Mouse (Mus musculus) urinary bladder, postnatal 36 days (tissue): ENCODE data around the gene Epn1.
A peak's percentile ranks its signal among the peaks of the same experiment; 100 is the strongest.

Experiments
- DNase-seq, 2 experiments: peaks; one replicate each; pipeline ENCODE4 v3.0.0; 2022; ENCODE audit warnings: low spot score in 2 of 2, mixed read lengths in 1 of 2

Epn1 gene

GRCm38 (mm10) chr7:5092381-5092780 lies 12.3 kb downstream of the Epn1 start:
- no peak for DNase-seq

GRCm38 (mm10) chr7:5092831-5093510 lies 12.9 kb downstream of the Epn1 start:
- DNase-seq, result no peak

GRCm38 (mm10) chr7:5098769-5099168 lies 18.7 kb downstream of the Epn1 start:
- DNase-seq, result no peak

- DNase-seq, result no peak
Observed at GRCm38 (mm10) chr7:5099796-5100195, 19.8 kb downstream of the Epn1 start.

GRCm38 (mm10) chr7:5101066-5101663 lies 21.1 kb downstream of the Epn1 start:
- no peak for DNase-seq

- DNase-seq, result no peak
Observed at GRCm38 (mm10) chr7:5102564-5102963, 22.5 kb downstream of the Epn1 start.

GRCm38 (mm10) chr7:5108272-5108671 lies 28.2 kb downstream of the Epn1 start:
- DNase-seq, result no peak

GRCm38 (mm10) chr7:5109301-5109700 lies 29.3 kb downstream of the Epn1 start:
- DNase-seq, result no peak

- no peak for DNase-seq
Observed at GRCm38 (mm10) chr7:5112701-5113100, 32.7 kb downstream of the Epn1 start.

GRCm38 (mm10) chr7:5116850-5117249 lies 36.8 kb downstream of the Epn1 start, which contains the start of gene Rfpl4:
Gene Rfpl4 (minus strand): TSS chr7:5116950.
- DNase-seq, result no peak

- DNase-seq, result no peak
Observed at GRCm38 (mm10) chr7:5125078-5125477, 45.0 kb downstream of the Epn1 start.

- DNase-seq, result peak; percentile 55 to 66
Observed at GRCm38 (mm10) chr7:5125549-5126406, 45.7 kb downstream of the Epn1 start, which contains the start of gene Rasl2-9. Gene Rasl2-9 (minus strand): TSS chr7:5125950.
